Comparison of ENCODE assay signal across 12 mouse cellular contexts in genomic region chr3:55660261-55660838, GRCm38 (mm10).
DNase-seq lines count a peak whose midpoint lies in the region; TF ChIP-seq lines count a peak whose summit lies in the region.
"Had no signal": no experiment of that assay in that cellular context is flagged by ENCODE, and none has a peak within 500 bp of the region (broad histone marks: within the 10 kb centered on the region; RNA-seq: fewer than 3 reads in every experiment).

No protein-coding gene starts in this region.

- no peaks in the 10 kb centered on the region for H3K9me3 ChIP-seq in ES-Bruce4 (replicated peaks; ENCODE audit: control insufficient read depth, insufficient read depth, low read length, poor library complexity, severe bottlenecking)
- H3K9me3 ChIP-seq: heart, embryonic 15.5 days had no signal

- peak; percentile 55 for TF ChIP-seq CTCF in heart, adult 2 months (IDR thresholded peaks at IDR 0.05)
- peak; percentile 37 for TF ChIP-seq CTCF in lung, adult 2 months (IDR thresholded peaks at IDR 0.05; ENCODE audit: insufficient read depth, low read length)
- peak; percentile 18 for TF ChIP-seq CTCF in ES-Bruce4 (IDR thresholded peaks at IDR 0.05; ENCODE audit: low read depth, low read length)

- no peaks in the 10 kb centered on the region; the same call in 1 of the 2 replicates for H3K4me1 ChIP-seq in heart, adult 2 months (ENCODE audit: control insufficient read depth, insufficient read depth, low read length)
- no peaks in the 10 kb centered on the region for H3K4me1 ChIP-seq in lung, adult 2 months (ENCODE audit: control insufficient read depth, insufficient read depth, low read length)
- H3K4me1 ChIP-seq in ES-Bruce4 (ENCODE audit: control insufficient read depth, insufficient read depth, low read length): no peaks in the 10 kb centered on the region
- H3K4me1 ChIP-seq: heart, embryonic 15.5 days had no signal

- no peaks in the 10 kb centered on the region for H3K27me3 ChIP-seq in heart, adult 2 months (ENCODE audit: control insufficient read depth, insufficient read depth, low read length)
- H3K27me3 ChIP-seq in ES-Bruce4 (ENCODE audit: control insufficient read depth, insufficient read depth, low read length, poor library complexity, severe bottlenecking): no peaks in the 10 kb centered on the region
- H3K27me3 ChIP-seq: heart, embryonic 15.5 days had no signal

- H3K36me3 ChIP-seq in heart, adult 2 months (ENCODE audit: control insufficient read depth, insufficient read depth, low read length): no peaks in the 10 kb centered on the region
- no peaks in the 10 kb centered on the region for H3K36me3 ChIP-seq in ES-Bruce4 (ENCODE audit: control insufficient read depth, insufficient read depth, low read length, poor library complexity, severe bottlenecking)
- H3K36me3 ChIP-seq in macrophage (ENCODE audit: inconsistent target): no peaks in the 10 kb centered on the region
- H3K36me3 ChIP-seq: G1E; heart, embryonic 15.5 days had no signal

- no peak for DNase-seq in heart, adult 2 months
- no peak for DNase-seq in heart, adult 11 months
- no peak for DNase-seq in lung, adult 2 months
- DNase-seq in lung, adult 18-20 months: no peak
- DNase-seq in layer of hippocampus, adult 9-10 months (ENCODE audit: low spot score): no peak
- no peak for DNase-seq in left cerebral cortex, postnatal 25 days (ENCODE audit: low spot score in 2 of 2)
- DNase-seq: cerebellum, adult 18-20 months; kidney, adult 2 months had no signal

- no peak overlapping the region for H3K9ac ChIP-seq in heart, adult 2 months (ENCODE audit: low read depth, low read length)
- no peak overlapping the region for H3K9ac ChIP-seq in ES-Bruce4 (ENCODE audit: low read depth, poor library complexity, severe bottlenecking)
- H3K9ac ChIP-seq: heart, embryonic 15.5 days had no signal

- TF ChIP-seq EP300 in heart, adult 2 months (IDR thresholded peaks at IDR 0.05; ENCODE audit: insufficient read depth, low read depth, low read length): no peak
- TF ChIP-seq EP300 in ES-Bruce4 (IDR thresholded peaks at IDR 0.05; ENCODE audit: insufficient read depth, low read depth, low read length): no peak

- WGBS in heart, adult 2 months: 91% methylated on average over 10 of the region's 10 CpGs
- WGBS in lung, adult 2 months: 74% methylated on average over 10 of the region's 10 CpGs
- WGBS in macrophage (ENCODE audit: missing documents): 46% methylated on average over 10 of the region's 10 CpGs

- intact Hi-C loops in heart, adult 2 months (cut with DNase I): no loop called here
- intact Hi-C loops in left cerebral cortex, postnatal 25 days (cut with DNase I): no loop called here

- no peak for TF ChIP-seq POLR2A in heart, adult 2 months (IDR thresholded peaks at IDR 0.05; ENCODE audit: insufficient read depth, low read depth, low read length)
- TF ChIP-seq POLR2A in lung, adult 2 months (IDR thresholded peaks at IDR 0.05; ENCODE audit: borderline replicate concordance, extremely low read depth, low read depth, low read length): no peak
- TF ChIP-seq POLR2A in ES-Bruce4 (IDR thresholded peaks at IDR 0.05; ENCODE audit: insufficient read depth, low read length): no peak

- no peak overlapping the region for H3K4me3 ChIP-seq in heart, adult 2 months
- H3K4me3 ChIP-seq in lung, adult 2 months (replicated peaks; ENCODE audit: extremely low read depth, low read depth, low read length): no peak overlapping the region
- H3K4me3 ChIP-seq in ES-Bruce4 (ENCODE audit: low read depth, low read length): no peak overlapping the region
- no peak overlapping the region for H3K4me3 ChIP-seq in macrophage (ENCODE audit: inconsistent target)
- H3K4me3 ChIP-seq: heart, embryonic 15.5 days had no signal

- H3K79me2 ChIP-seq in heart, adult 2 months (replicated peaks; ENCODE audit: control insufficient read depth, insufficient read depth, low read length): no peaks in the 10 kb centered on the region
- no peaks in the 10 kb centered on the region for H3K79me2 ChIP-seq in macrophage (ENCODE audit: inconsistent target)

- no peak overlapping the region for H3K27ac ChIP-seq in heart, adult 2 months
- no peak overlapping the region for H3K27ac ChIP-seq in ES-Bruce4 (ENCODE audit: insufficient read depth, low read length)
- 0 out of 2 replicates have a peak overlapping the region, but pooled peaks have one; percentile 10 for H3K27ac ChIP-seq in macrophage
- H3K27ac ChIP-seq: heart, embryonic 15.5 days had no signal
